Mouse (Mus musculus) G1E (cell line): ENCODE measurements around the gene Vasn. TPM values are rescaled to one million over a fixed set of nuclear protein-coding genes. Genes with fewer than 3 reads are reported as not detected.
"Not testable (repeated sequence)": the region's sequence is repeated elsewhere in the genome, so short reads cannot be mapped to it uniquely, and the experiment has no call there.

Experiments
- ATAC-seq: 2 replicates; pipeline ENCODE4 v1.8.0; 2016; ENCODE audit warnings: mild to moderate bottlenecking; ENCODE audit not compliant: insufficient number of reproducible peaks, poor library complexity, low FRiP score, severe bottlenecking; ENCODE audit errors: extremely low read depth
- DNase-seq: peaks from one replicate; pipeline ENCODE4 v3.0.0; 2012; ENCODE audit warnings: low spot score
- H3K27me3 ChIP-seq: 2 replicates; pipeline ENCODE4 v1.6.1; 2012; ENCODE audit warnings: mild to moderate bottlenecking, low read length, inconsistent platforms; ENCODE audit not compliant: insufficient read depth
- H3K36me3 ChIP-seq: replicated peaks from 2 replicates; pipeline ENCODE3; 2012; ENCODE audit warnings: mild to moderate bottlenecking, inconsistent platforms
- H3K4me1 ChIP-seq: 2 replicates; pipeline ENCODE4 v1.6.1; 2012; ENCODE audit warnings: low read depth, low read length, inconsistent platforms, mixed read lengths; ENCODE audit not compliant: insufficient read depth
- H3K4me3 ChIP-seq: 2 replicates; pipeline ENCODE4 v1.5.1; 2012; ENCODE audit warnings: low read depth, mild to moderate bottlenecking, inconsistent platforms, low read length, moderate library complexity, mixed read lengths
- H3K9me3 ChIP-seq: replicated peaks from 2 replicates; pipeline ENCODE4 v1.6.1; 2012; ENCODE audit warnings: inconsistent platforms
- CTCF ChIP-seq: IDR thresholded peaks from 2 replicates; pipeline ENCODE4 v1.5.1; 2012; ENCODE audit warnings: low read depth, low read length, inconsistent platforms, mixed read lengths
- GATA1 ChIP-seq: IDR thresholded peaks from 2 replicates; pipeline ENCODE4 v1.6.1; 2012; ENCODE audit warnings: borderline replicate concordance, low read length, inconsistent platforms, mixed read lengths
- GATA2 ChIP-seq: IDR thresholded peaks from 2 replicates; pipeline ENCODE4 v1.6.1; 2012; ENCODE audit warnings: low read depth, low read length, inconsistent platforms, borderline replicate concordance
- POLR2AphosphoS5 ChIP-seq: IDR thresholded peaks from 2 replicates; pipeline ENCODE4 v1.6.1; 2012; ENCODE audit warnings: low read depth, low read length, inconsistent platforms; ENCODE audit not compliant: insufficient replicate concordance
- TAL1 ChIP-seq: conservative IDR thresholded peaks from 2 replicates; pipeline ENCODE4 v1.6.1; 2012; ENCODE audit warnings: low read depth, low read length, inconsistent platforms, mixed read lengths
- polyA plus RNA-seq: library from polyadenylated mRNA; stranded (reverse); fragments of >175 nt; gene quantifications from 2 replicates; pipeline ENCODE4 v1.2.3, GENCODE M21; 2012
- total RNA-seq, 2 experiments: library from RNA; stranded (forward) in 1 of 2; stranded (reverse) in 1 of 2; fragments of 200-1000 nt in 1 of 2; fragments of >200 nt in 1 of 2; fragmentation: Nextera tagmentation in 1 of 2; gene quantifications; 2 replicates each; pipeline ENCODE4 v1.2.3; 2014 to 2017

Gene Vasn
- total and polyA plus RNA-seq, 3 experiments: 0.03 to 0.30 (median 0.05) TPM

DNA sequence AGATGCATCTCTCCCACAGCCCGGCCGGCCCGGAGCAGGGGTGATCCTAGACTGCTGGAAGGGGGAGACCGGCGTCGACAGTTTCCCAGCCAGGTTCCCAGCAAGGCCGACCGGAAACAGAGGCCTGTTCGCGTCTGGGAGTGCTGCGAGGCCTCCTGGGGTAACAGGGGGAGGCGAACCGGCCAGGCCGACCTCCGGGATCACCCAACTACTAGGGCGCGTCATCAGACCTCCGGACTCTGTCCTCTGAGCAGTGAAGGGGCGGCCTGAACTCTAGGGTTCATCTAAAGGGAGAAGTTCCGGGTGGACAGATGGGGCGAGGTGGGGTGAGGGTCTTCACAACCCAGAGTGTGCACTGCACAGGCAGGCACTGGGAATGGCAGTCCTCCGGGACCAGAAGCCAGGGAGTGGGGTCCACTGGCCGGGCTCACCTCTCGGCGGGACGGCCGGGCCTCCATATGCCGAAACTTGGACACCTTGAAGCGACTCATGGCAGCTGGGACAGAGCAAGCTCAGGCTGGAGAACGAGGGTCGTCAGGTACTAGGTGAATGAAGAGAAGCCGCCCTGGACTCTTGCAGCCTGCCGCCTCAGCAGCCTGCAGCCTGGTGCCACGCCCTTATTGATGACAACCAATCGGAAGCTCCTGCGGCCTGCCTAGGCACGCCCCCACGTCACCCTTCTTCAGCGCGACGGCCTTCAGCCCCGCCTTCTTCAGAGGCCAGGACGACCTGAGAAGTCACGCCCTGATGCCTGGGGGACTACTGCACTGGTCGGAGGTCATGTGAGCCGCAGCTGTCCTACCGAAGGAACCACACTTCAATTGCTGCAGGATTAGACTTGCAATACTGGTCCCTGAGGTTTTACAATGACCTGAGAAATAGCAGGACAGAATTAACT, 39.6 kb downstream of the Vasn start, which contains the start of gene Coro7:
Gene Coro7, minus strand, starts transcription at position 657 of the 898 bp plus-strand sequence.
- no peaks in the 10 kb centered on the region for H3K9me3 ChIP-seq
- ATAC-seq: peak; percentile 85
- peaks cover 71% of the 10 kb centered on the region for H3K4me1 ChIP-seq
- TF ChIP-seq GATA2: no peak
- no peak for TF ChIP-seq TAL1
- TF ChIP-seq CTCF: no peak
- TF ChIP-seq POLR2AphosphoS5: no peak
- no peak for TF ChIP-seq GATA1
- peaks cover 29% of the 10 kb centered on the region for H3K36me3 ChIP-seq
- peak; percentile 87 for DNase-seq
- H3K27me3 ChIP-seq: no peaks in the 10 kb centered on the region
- peak within 1 kb of the TSS; percentile 88 for H3K4me3 ChIP-seq

DNA sequence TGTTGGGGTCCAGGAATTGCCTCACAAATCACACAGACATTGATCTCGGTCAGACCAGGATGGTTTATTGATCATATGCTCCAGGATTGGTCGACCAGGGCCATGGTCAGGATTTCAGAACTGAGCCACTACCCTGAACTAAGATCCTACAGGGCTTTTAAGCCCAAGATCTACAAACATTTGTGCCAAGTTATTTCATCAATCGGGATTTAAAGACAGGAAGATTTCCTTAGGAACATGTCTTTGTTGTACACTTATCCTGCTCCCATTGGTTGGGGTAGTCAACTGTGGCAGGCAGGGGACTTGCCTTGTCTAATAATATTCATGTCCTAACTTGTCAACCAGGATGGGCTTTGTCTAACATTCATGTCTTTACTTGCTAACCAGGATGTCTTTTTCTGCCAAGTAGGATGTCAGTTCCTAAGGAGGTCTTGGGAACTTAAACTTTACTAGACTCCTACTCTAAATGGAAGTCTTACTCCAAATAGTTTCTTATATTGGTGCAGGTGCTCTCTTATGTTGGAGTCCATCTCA, 41.2 kb downstream of the Vasn start:
- not testable (repeated sequence) for ATAC-seq, DNase-seq, H3K4me3 ChIP-seq, H3K9me3 ChIP-seq, H3K27me3 ChIP-seq
- H3K36me3 ChIP-seq: peaks cover 21% of the 10 kb centered on the region
- H3K4me1 ChIP-seq: peaks cover 81% of the 10 kb centered on the region

DNA sequence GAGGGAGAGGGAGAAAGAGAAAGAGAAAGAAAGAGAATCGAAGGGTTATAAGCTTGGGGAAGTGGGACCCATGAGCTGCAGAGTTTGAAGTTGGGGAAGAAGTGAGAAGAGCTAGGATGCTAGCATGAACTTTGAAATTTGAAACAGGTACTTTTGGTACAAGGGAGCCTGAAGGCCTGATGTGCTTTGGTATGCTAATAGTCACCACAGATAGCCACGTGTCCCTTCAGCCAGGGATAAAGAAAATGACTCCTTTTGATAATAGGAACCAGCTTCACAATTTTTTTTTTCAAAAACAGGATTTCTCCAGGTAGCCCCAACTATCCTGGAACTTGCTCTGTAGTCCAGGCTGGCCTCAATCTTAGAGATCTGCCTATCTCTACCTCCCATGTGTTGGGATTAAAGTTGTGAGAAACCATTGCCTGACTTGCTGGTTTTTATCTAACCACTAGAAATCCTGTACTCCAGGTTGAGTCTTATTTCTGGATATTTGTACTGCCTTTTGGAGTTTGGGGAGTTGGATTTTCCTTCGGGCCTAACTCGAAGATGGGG, 43.0 kb downstream of the Vasn start:
- H3K4me1 ChIP-seq: peaks cover 72% of the 10 kb centered on the region

DNA sequence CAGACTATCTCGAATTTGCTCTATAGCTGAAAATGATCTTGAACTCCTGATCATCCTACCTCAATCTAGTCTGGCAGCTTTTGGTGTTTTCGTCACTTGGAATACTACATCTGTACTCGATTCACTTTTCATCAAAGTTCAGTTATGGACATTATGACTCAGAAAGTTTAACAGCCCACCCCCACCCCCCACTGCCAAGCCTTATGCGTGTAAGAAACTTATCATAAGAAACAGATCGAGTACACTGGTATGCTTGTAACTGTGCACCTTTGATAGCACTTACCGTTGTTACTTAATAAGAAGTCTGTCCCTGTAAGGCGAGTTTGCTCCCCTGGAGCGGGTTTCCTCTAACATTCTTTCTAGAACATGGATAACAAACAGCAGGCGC, 43.4 kb downstream of the Vasn start:
- Histone ChIP-seq H3K9me3 (no peaks in the 10 kb centered on the region), H3K4me3 (peak overlapping the region; percentile 95), H3K4me1 (peaks cover 69% of the 10 kb centered on the region), H3K36me3 (peaks cover 25% of the 10 kb centered on the region), H3K27me3 (no peaks in the 10 kb centered on the region)
- DNase-seq (no peak), ATAC-seq (no peak)
- TF ChIP-seq TAL1: peak; percentile 66
- no peak for TF ChIP-seq POLR2AphosphoS5

More for the DNA sequence above, 43.0 kb downstream of the Vasn start:
- H3K36me3 ChIP-seq: peaks cover 20% of the 10 kb centered on the region
- ATAC-seq (no peak), DNase-seq (no peak)
- H3K27me3 ChIP-seq: no peaks in the 10 kb centered on the region
- H3K9me3 ChIP-seq: no peaks in the 10 kb centered on the region
- TF ChIP-seq GATA1 (no peak), TAL1 (no peak), CTCF (no peak), POLR2AphosphoS5 (no peak), GATA2 (no peak)
- H3K4me3 ChIP-seq: peak overlapping the region; percentile 95

DNA sequence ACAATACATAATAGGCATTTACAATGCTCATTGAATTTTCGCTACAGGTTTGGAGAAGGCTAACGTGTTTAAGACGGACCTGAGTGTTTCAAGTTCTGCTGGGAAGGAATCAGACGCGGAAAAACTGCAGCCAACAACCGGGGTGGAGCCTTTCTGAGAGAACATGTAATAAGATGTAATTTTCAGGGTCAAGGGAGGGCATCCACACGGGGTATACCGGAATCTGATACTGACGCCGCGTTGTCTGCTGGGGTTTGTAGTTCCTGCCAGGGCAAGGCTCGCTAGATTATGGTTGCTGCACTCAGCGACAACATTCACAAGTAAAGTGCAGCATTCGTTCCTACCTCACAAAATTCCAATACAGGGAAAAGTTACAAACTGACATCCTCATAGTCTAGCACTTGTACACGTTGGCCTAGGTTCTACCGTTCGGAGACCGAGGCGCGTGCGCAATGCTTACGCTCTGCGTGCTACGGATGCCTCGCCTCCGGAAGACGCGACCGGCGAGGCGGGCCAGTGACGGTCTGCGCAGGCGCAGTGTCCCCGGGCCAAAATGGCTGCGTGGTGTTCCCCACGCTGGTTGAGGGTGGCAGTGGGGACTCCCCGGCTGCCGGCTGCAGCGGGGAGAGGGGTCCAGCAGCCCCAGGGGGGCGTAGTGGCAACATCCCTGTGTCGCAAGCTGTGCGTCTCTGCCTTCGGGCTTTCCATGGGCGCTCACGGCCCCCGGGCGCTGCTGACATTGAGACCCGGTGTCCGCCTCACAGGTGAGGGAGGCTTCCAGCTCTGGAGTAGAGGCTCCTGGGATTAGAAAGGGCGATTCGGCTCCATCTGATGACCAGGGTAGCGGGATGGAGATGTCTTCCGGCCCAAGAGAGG, 44.1 kb downstream of the Vasn start:
- Histone ChIP-seq H3K4me1 (peaks cover 63% of the 10 kb centered on the region), H3K9me3 (no peaks in the 10 kb centered on the region), H3K27me3 (no peaks in the 10 kb centered on the region), H3K4me3 (peak overlapping the region; percentile 95), H3K36me3 (peaks cover 28% of the 10 kb centered on the region)
- DNase-seq (peak; percentile 85), ATAC-seq (peak; percentile 50)
- TF ChIP-seq GATA1: no peak
- no peak for TF ChIP-seq POLR2AphosphoS5
- TF ChIP-seq TAL1: no peak
- TF ChIP-seq CTCF: no peak
- TF ChIP-seq GATA2: no peak

DNA sequence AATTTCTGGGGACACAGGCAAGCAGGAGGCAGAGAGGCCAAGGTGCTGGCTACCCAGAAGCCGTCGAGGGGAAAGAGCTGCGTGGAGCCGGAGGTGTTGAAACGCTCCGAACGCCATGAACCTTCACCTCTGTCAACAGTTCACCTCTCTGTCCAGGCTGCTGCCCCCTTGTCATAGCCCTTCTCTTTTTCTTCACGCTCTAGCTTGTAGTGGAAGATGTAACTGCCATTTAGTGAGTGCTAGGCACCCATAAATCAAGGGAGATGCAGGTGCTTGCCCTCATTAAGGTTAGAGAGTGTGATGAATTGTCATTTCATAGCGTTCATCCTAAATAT, 44.7 kb downstream of the Vasn start:
- Histone ChIP-seq H3K27me3 (no peaks in the 10 kb centered on the region), H3K4me3 (peak overlapping the region; percentile 95), H3K9me3 (no peaks in the 10 kb centered on the region), H3K4me1 (peaks cover 57% of the 10 kb centered on the region), H3K36me3 (peaks cover 34% of the 10 kb centered on the region)
- no peak for TF ChIP-seq GATA1
- TF ChIP-seq CTCF: no peak
- TF ChIP-seq POLR2AphosphoS5: no peak
- no peak for TF ChIP-seq TAL1
- no peak for TF ChIP-seq GATA2
- DNase-seq: no peak
- no peak for ATAC-seq

DNA sequence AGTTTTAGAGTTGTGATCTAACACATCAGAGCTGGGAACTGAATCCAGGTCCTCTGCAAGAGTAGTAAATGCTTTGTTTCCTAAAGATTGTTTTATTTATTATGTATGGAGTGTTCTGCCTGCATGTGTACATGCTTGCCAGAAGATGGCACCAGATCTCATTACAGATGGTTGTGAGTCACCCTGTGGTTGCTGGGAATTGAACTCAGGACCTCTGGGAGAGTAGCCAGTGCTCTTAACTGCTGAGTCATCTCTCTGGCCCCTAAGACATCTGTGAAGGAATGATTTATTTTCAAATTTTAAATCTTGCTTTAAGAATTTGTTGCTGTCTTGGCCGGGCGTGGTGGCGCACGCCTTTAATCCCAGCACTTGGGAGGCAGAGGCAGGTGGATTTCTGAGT, 49.6 kb downstream of the Vasn start:
- H3K9me3 ChIP-seq, DNase-seq, ATAC-seq, H3K4me3 ChIP-seq, H3K27me3 ChIP-seq: not testable (repeated sequence)
- Histone ChIP-seq H3K36me3 (peaks cover 82% of the 10 kb centered on the region), H3K4me1 (peaks cover 27% of the 10 kb centered on the region)
